Comparison of ENCODE assay signal across 23 mouse cellular contexts in genomic region chr9:15516007-15516406, GRCm38 (mm10). TPM values are rescaled to one million over a fixed set of nuclear protein-coding genes. Genes with fewer than 3 reads are reported as not detected.
A peak's percentile ranks its signal among the peaks of the same experiment; 100 is the strongest.
DNase-seq lines count a peak whose midpoint lies in the region; ATAC-seq lines count a peak whose summit lies in the region.
"Had no signal": no experiment of that assay in that cellular context is flagged by ENCODE, and none has a peak within 500 bp of the region (broad histone marks: within the 10 kb centered on the region; RNA-seq: fewer than 3 reads in every experiment).

No protein-coding gene starts in this region.

- no peaks in the 10 kb centered on the region for H3K27me3 ChIP-seq in forebrain, embryonic 16.5 days (replicated peaks; ENCODE audit: control insufficient read depth, insufficient read depth, low read length)
- no peaks in the 10 kb centered on the region for H3K27me3 ChIP-seq in forebrain, embryonic 10.5 days (ENCODE audit: poor library complexity, severe bottlenecking)
- no peaks in the 10 kb centered on the region for H3K27me3 ChIP-seq in embryonic facial prominence, embryonic 10.5 days (replicated peaks; ENCODE audit: low read depth, poor library complexity, severe bottlenecking)
- H3K27me3 ChIP-seq: heart, embryonic 13.5 days; midbrain, embryonic 12.5 days had no signal

- no peak for DNase-seq in forebrain, embryonic 10.5 days (ENCODE audit: extremely low spot score, low spot score)
- DNase-seq in retina, embryonic 14.5 days (ENCODE audit: low spot score): peak; percentile 37
- DNase-seq in retina, postnatal 1 day: no peak
- peak; percentile 47 for DNase-seq in induced T-regulatory cell, adult 2 months (ENCODE audit: low read depth)
- DNase-seq in cerebellum, adult 9-10 months: no peak
- no peak for DNase-seq in embryonic facial prominence, embryonic 10.5 days (ENCODE audit: low spot score)
- DNase-seq: adrenal gland, postnatal 10 days; cerebellum, adult 9-11 months; gastrocnemius, postnatal 25 days; heart, adult 2 months; heart, postnatal 14 days; kidney, adult 11 months; kidney, postnatal 4 days; thymus, adult 18-20 months; thymus, postnatal 4 days had no signal

- no peak overlapping the region for H3K27ac ChIP-seq in forebrain, embryonic 16.5 days (ENCODE audit: low read length)
- H3K27ac ChIP-seq in forebrain, embryonic 10.5 days: no peak overlapping the region
- no peak overlapping the region for H3K27ac ChIP-seq in embryonic facial prominence, embryonic 10.5 days (replicated peaks)
- H3K27ac ChIP-seq: heart, adult 2 months; heart, embryonic 13.5 days; hindbrain, postnatal 0 days; left cerebral cortex, adult 2 months; liver, embryonic 14.5 days; macrophage; midbrain, embryonic 12.5 days; neural tube, embryonic 13.5 days had no signal

- H3K9me3 ChIP-seq in forebrain, embryonic 16.5 days (ENCODE audit: control insufficient read depth, low read length): no peaks in the 10 kb centered on the region
- H3K9me3 ChIP-seq in forebrain, embryonic 10.5 days: no peaks in the 10 kb centered on the region
- no peaks in the 10 kb centered on the region for H3K9me3 ChIP-seq in embryonic facial prominence, embryonic 10.5 days
- H3K9me3 ChIP-seq: heart, embryonic 13.5 days; midbrain, embryonic 12.5 days; neural tube, embryonic 13.5 days had no signal

- WGBS in forebrain, embryonic 16.5 days: 56% methylated on average over 2 of the region's 2 CpGs
- 80% methylated on average over 2 of the region's 2 CpGs for WGBS in forebrain, embryonic 10.5 days
- 76% methylated on average over 2 of the region's 2 CpGs for WGBS in embryonic facial prominence, embryonic 10.5 days

- peak; percentile 32; the same call in 1 of the 2 replicates for ATAC-seq in forebrain, embryonic 16.5 days
- ATAC-seq: hindbrain, postnatal 0 days had no signal

- no peak overlapping the region for H3K9ac ChIP-seq in forebrain, embryonic 16.5 days (replicated peaks; ENCODE audit: low read depth, low read length)
- H3K9ac ChIP-seq: heart, embryonic 13.5 days; liver, embryonic 14.5 days; midbrain, embryonic 12.5 days; neural tube, embryonic 13.5 days had no signal

- peaks cover 3% of the 10 kb centered on the region for H3K4me1 ChIP-seq in forebrain, embryonic 16.5 days (replicated peaks; ENCODE audit: control insufficient read depth, insufficient read depth, low read length)
- peaks cover 30% of the 10 kb centered on the region for H3K4me1 ChIP-seq in forebrain, embryonic 10.5 days
- peaks cover 17% of the 10 kb centered on the region for H3K4me1 ChIP-seq in embryonic facial prominence, embryonic 10.5 days

- H3K4me3 ChIP-seq in forebrain, embryonic 16.5 days (replicated peaks; ENCODE audit: low read length): no peak overlapping the region
- no peak overlapping the region for H3K4me3 ChIP-seq in forebrain, embryonic 10.5 days
- no peak overlapping the region for H3K4me3 ChIP-seq in embryonic facial prominence, embryonic 10.5 days
- H3K4me3 ChIP-seq: heart, adult 2 months; heart, embryonic 13.5 days; left cerebral cortex, adult 2 months; midbrain, embryonic 12.5 days; neural tube, embryonic 13.5 days had no signal

- H3K36me3 ChIP-seq in forebrain, embryonic 16.5 days (ENCODE audit: control insufficient read depth, insufficient read depth): no peaks in the 10 kb centered on the region
- H3K36me3 ChIP-seq in forebrain, embryonic 10.5 days (replicated peaks): peaks cover 6% of the 10 kb centered on the region
- peaks cover 4% of the 10 kb centered on the region; the same call in 1 of the 2 replicates for H3K36me3 ChIP-seq in embryonic facial prominence, embryonic 10.5 days (replicated peaks)
- H3K36me3 ChIP-seq: midbrain, embryonic 12.5 days; neural tube, embryonic 13.5 days had no signal

- no peak overlapping the region for H3K4me2 ChIP-seq in forebrain, embryonic 16.5 days (ENCODE audit: low read length)
- H3K4me2 ChIP-seq: heart, embryonic 13.5 days; midbrain, embryonic 12.5 days; neural tube, embryonic 13.5 days had no signal

RNA-seq across cellular contexts. Expression of gene Smco4, which starts 22.8 kb away (rescaled TPM):
- polyA plus RNA-seq in forebrain, embryonic 16.5 days (2015; fragmentation: Nextera tagmentation; extraction: Ambion mirVana): 1.0 and 1.8 TPM in 2 replicates
- polyA plus RNA-seq in forebrain, embryonic 10.5 days (2016; fragmentation: Nextera tagmentation; extraction: Ambion mirVana): 2.6 and 3.7 TPM in 2 replicates
- polyA plus RNA-seq in embryonic facial prominence, embryonic 10.5 days (2016; fragmentation: Nextera tagmentation; extraction: Ambion mirVana): 2.5 and 2.6 TPM in 2 replicates

Comparison
In these comparisons a context has a peak if more than half of its experiments do, and no peak if none do; other contexts are left out.
1. DNase-seq: peak in retina, embryonic 14.5 days (single experiment) and induced T-regulatory cell, adult 2 months (single experiment); none in forebrain, embryonic 10.5 days (single experiment), retina, postnatal 1 day (single experiment), cerebellum, adult 9-10 months (single experiment) and embryonic facial prominence, embryonic 10.5 days (single experiment).